Mouse (Mus musculus) C2C12 (cell line): ENCODE results near the gene Spdye4b.

Source experiments
- CEBPB ChIP-seq: IDR thresholded peaks from one replicate; pipeline ENCODE4 v1.6.1; 2011; ENCODE audit warnings: low read depth, mild to moderate bottlenecking, control low read depth, moderate library complexity
- CTCF ChIP-seq: IDR thresholded peaks from one replicate; pipeline ENCODE4 v1.5.1; 2011; ENCODE audit not compliant: control insufficient read depth, insufficient read depth, insufficient read length
- MAX ChIP-seq: IDR thresholded peaks from one replicate; pipeline ENCODE4 v1.6.1; 2011; ENCODE audit warnings: mild to moderate bottlenecking, control low read depth
- MYOG ChIP-seq: IDR thresholded peaks from one replicate; pipeline ENCODE4 v1.6.1; 2011; ENCODE audit not compliant: control insufficient read depth, insufficient read length; ENCODE audit errors: extremely low read depth
- USF1 ChIP-seq: IDR thresholded peaks from one replicate; pipeline ENCODE4 v1.6.1; 2011; ENCODE audit warnings: low read depth, mild to moderate bottlenecking, control low read depth, moderate library complexity

DNA sequence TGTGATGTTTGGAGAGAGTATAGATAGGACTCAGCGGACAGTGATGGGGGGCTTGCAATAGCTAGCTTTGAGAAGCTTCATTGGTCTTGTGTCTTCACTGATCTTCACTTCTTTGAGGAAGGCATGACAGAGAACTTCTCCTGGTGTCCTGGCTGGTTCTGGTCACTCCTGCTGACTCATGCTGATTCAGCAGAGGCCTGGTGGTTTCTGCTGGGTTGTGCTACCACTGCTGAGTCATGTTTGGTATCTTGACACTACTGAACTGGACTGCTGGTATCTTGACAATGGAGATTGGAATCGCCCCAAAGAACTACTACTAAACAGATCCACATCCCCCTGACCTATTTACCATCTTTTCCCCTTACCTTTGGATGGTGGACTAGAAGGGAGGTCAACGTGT lies 25.3 kb upstream of the Spdye4b start:
- TF ChIP-seq MAX, result no peak
- TF ChIP-seq CTCF, result no peak
- no peak for TF ChIP-seq USF1
- TF ChIP-seq MYOG, result no peak
- no peak for TF ChIP-seq CEBPB
